Comparison of ENCODE assay signal across 18 mouse cellular contexts in the genomic region with DNA sequence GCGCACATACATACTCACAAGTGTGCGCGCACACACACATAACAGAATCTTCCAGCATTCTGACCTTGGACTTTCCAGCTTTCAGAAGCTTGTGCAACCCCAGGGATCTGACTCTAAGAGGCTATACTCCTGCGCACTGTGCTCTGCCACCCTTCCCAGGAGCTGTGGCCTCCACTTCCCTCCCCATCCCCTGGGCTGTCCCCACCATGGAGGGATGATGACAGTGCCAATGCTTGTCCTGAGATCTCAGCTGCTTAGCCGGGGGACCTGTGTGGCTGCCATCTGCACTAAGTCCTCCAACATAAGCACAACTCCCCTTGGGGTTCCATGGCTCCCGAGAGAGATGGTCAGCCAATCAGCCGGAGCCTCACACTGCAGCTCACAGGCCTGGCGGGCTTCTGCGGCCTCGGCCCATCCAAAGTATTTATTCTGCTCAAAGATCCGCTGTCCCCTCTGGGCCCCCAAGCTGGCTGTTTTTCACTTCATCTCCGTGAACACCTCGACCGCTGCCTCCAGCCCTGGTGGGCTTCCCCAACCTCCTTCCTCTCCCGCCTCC.
DNase-seq lines count a peak whose midpoint lies in the region; ATAC-seq lines count a peak whose summit lies in the region.
"Had no signal": no experiment of that assay in that cellular context is flagged by ENCODE, and none has a peak within 500 bp of the region (broad histone marks: within the 10 kb centered on the region; RNA-seq: fewer than 3 reads in every experiment).

No protein-coding gene starts in this region.

- 57% methylated on average over 15 of the region's 15 CpGs for WGBS in forebrain, embryonic 16.5 days
- WGBS in forebrain, embryonic 14.5 days: 55% methylated on average over 15 of the region's 15 CpGs
- WGBS in neural tube, embryonic 11.5 days: 53% methylated on average over 15 of the region's 15 CpGs
- 41% methylated on average over 15 of the region's 15 CpGs for WGBS in midbrain, embryonic 15.5 days

- no peaks in the 10 kb centered on the region for H3K27me3 ChIP-seq in forebrain, embryonic 16.5 days (replicated peaks; ENCODE audit: control insufficient read depth, insufficient read depth, low read length)
- no peaks in the 10 kb centered on the region for H3K27me3 ChIP-seq in forebrain, embryonic 14.5 days (replicated peaks; ENCODE audit: control insufficient read depth, insufficient read depth, low read length)
- H3K27me3 ChIP-seq in neural tube, embryonic 11.5 days (ENCODE audit: control insufficient read depth, insufficient read depth, low read length): no peaks in the 10 kb centered on the region
- no peaks in the 10 kb centered on the region for H3K27me3 ChIP-seq in midbrain, embryonic 15.5 days (replicated peaks)
- H3K27me3 ChIP-seq: limb, embryonic 15.5 days; Patski had no signal

- no peaks in the 10 kb centered on the region for H3K9me3 ChIP-seq in forebrain, embryonic 16.5 days (ENCODE audit: control insufficient read depth, low read length)
- no peaks in the 10 kb centered on the region for H3K9me3 ChIP-seq in forebrain, embryonic 14.5 days (replicated peaks; ENCODE audit: control insufficient read depth, low read length)
- no peaks in the 10 kb centered on the region for H3K9me3 ChIP-seq in neural tube, embryonic 11.5 days (ENCODE audit: control insufficient read depth, low read length)
- no peaks in the 10 kb centered on the region for H3K9me3 ChIP-seq in midbrain, embryonic 15.5 days
- H3K9me3 ChIP-seq: limb, embryonic 15.5 days had no signal

- H3K9ac ChIP-seq in forebrain, embryonic 16.5 days (replicated peaks; ENCODE audit: low read depth, low read length): 0 out of 2 replicates have a peak overlapping the region, but pooled peaks have one; percentile 17
- no peak overlapping the region for H3K9ac ChIP-seq in forebrain, embryonic 14.5 days (ENCODE audit: low read length)
- H3K9ac ChIP-seq in neural tube, embryonic 11.5 days (ENCODE audit: low read length): no peak overlapping the region
- H3K9ac ChIP-seq in midbrain, embryonic 15.5 days: no peak overlapping the region
- H3K9ac ChIP-seq: limb, embryonic 15.5 days had no signal

- no peaks in the 10 kb centered on the region for H3K36me3 ChIP-seq in forebrain, embryonic 16.5 days (ENCODE audit: control insufficient read depth, insufficient read depth)
- no peaks in the 10 kb centered on the region for H3K36me3 ChIP-seq in forebrain, embryonic 14.5 days (ENCODE audit: control insufficient read depth, insufficient read depth, low read length)
- H3K36me3 ChIP-seq in neural tube, embryonic 11.5 days (ENCODE audit: control insufficient read depth, insufficient read depth, low read length): no peaks in the 10 kb centered on the region
- no peaks in the 10 kb centered on the region for H3K36me3 ChIP-seq in midbrain, embryonic 15.5 days (replicated peaks)
- H3K36me3 ChIP-seq: limb, embryonic 15.5 days had no signal

- no peak for DNase-seq in forebrain, embryonic 14.5 days (ENCODE audit: low spot score)
- DNase-seq in neural tube, embryonic 11.5 days (ENCODE audit: low spot score): peak; percentile 42
- DNase-seq in neural tube, embryonic 10.5 days (ENCODE audit: extremely low spot score, low spot score): no peak
- no peak for DNase-seq in left cerebral cortex, adult 9 months (ENCODE audit: low spot score in 2 of 2)
- no peak for DNase-seq in thymus, postnatal 4 days
- no peak for DNase-seq in frontal cortex, adult 2 months (ENCODE audit: extremely low spot score in 1 of 2, low spot score in 1 of 2)
- DNase-seq: adrenal gland, postnatal 14 days; cerebellum, adult 8-10 months; gastrocnemius, postnatal 14 days; kidney, adult 2 months; kidney, postnatal 14 days; right cerebral cortex, postnatal 25 days had no signal

- H3K4me3 ChIP-seq in forebrain, embryonic 16.5 days (replicated peaks; ENCODE audit: low read length): no peak overlapping the region
- H3K4me3 ChIP-seq in forebrain, embryonic 14.5 days (ENCODE audit: low read depth, low read length): no peak overlapping the region
- no peak overlapping the region for H3K4me3 ChIP-seq in neural tube, embryonic 11.5 days (ENCODE audit: low read depth, low read length)
- H3K4me3 ChIP-seq in midbrain, embryonic 15.5 days: no peak overlapping the region
- H3K4me3 ChIP-seq: left cerebral cortex, adult 2 months; limb, embryonic 15.5 days had no signal

- peaks cover 7% of the 10 kb centered on the region for H3K4me1 ChIP-seq in forebrain, embryonic 16.5 days (replicated peaks; ENCODE audit: control insufficient read depth, insufficient read depth, low read length)
- H3K4me1 ChIP-seq in forebrain, embryonic 14.5 days (ENCODE audit: control insufficient read depth, insufficient read depth, low read length): no peaks in the 10 kb centered on the region
- H3K4me1 ChIP-seq in neural tube, embryonic 11.5 days (ENCODE audit: control insufficient read depth, insufficient read depth, low read length): no peaks in the 10 kb centered on the region
- peaks cover 12% of the 10 kb centered on the region for H3K4me1 ChIP-seq in midbrain, embryonic 15.5 days

- no peak for ATAC-seq in forebrain, embryonic 16.5 days
- no peak for ATAC-seq in forebrain, embryonic 14.5 days
- ATAC-seq in neural tube, embryonic 11.5 days (ENCODE audit: insufficient read depth, low FRiP score, low TSS enrichment): no peak
- ATAC-seq in midbrain, embryonic 15.5 days (replicated peaks): no peak
- ATAC-seq: activated CD4-positive, CD25-positive, alpha-beta regulatory T cell, adult 4 months; Patski had no signal

- no peak overlapping the region for H3K27ac ChIP-seq in forebrain, embryonic 16.5 days (ENCODE audit: low read length)
- no peak overlapping the region for H3K27ac ChIP-seq in forebrain, embryonic 14.5 days (ENCODE audit: low read depth, low read length)
- H3K27ac ChIP-seq in neural tube, embryonic 11.5 days (ENCODE audit: low read depth, low read length): no peak overlapping the region
- H3K27ac ChIP-seq in midbrain, embryonic 15.5 days: 0 out of 2 replicates have a peak overlapping the region, but pooled peaks have one; percentile 46
- H3K27ac ChIP-seq: left cerebral cortex, adult 2 months; limb, embryonic 15.5 days had no signal

- no peak overlapping the region for H3K4me2 ChIP-seq in forebrain, embryonic 16.5 days (ENCODE audit: low read length)
- H3K4me2 ChIP-seq in forebrain, embryonic 14.5 days (ENCODE audit: low read length): no peak overlapping the region
- no peak overlapping the region for H3K4me2 ChIP-seq in neural tube, embryonic 11.5 days (ENCODE audit: low read depth)
- H3K4me2 ChIP-seq in midbrain, embryonic 15.5 days: no peak overlapping the region
- H3K4me2 ChIP-seq: limb, embryonic 15.5 days had no signal
